Mouse (Mus musculus): Measurements from ENCODE around the gene Vps9d1. TPM values are rescaled to one million over a fixed set of nuclear protein-coding genes. Genes with fewer than 3 reads are reported as not detected.

Gene Vps9d1
- 10 to 100 TPM; 67.4 to 82.9 TPM for total RNA-seq (2023)

DNA sequence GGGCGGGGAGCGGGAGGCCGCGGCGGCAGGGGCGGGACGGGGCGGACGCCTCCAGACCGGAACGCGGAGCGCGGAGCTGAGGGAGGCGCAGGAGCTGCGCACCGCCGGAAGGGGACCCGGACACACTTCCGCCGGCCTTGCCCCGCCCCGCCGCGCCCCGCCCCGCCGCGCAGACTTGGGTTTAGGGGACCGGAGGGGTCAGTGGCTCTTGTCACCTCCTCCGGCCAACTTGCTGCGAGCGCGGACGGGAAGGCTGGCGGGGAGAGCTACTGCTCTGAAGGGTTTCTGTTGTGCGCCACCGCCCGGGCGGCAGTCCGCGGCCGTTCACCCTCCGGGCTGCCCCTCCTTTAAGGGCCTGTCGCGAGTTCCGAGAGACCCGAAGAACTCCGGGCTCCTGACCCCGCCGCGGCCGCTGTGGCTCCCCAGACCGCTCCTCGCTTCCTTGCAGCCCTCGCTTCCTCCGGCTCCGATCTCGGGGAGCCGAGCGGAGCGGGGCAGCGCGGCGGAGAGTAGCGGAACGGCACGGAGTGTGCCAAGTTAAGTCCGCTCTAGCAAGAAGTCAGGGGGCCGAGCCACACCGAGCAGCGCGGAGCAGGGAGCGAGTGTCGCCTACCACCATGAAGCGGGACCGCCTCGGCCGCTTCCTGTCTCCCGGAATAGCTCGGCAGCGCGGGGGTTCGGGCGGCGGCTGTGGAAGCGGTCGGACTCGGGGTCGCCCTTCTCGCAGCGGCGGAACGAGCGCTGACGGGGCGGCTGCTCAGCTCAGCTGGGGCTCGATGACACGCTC is at the start of gene Vps9d1, which contains the start of gene Zfp276:
Gene Vps9d1, minus strand, starts transcription at position 250 of the 787 bp plus-strand sequence.
Gene Zfp276, plus strand, starts transcription at position 97 of the 787 bp plus-strand sequence.

DNA sequence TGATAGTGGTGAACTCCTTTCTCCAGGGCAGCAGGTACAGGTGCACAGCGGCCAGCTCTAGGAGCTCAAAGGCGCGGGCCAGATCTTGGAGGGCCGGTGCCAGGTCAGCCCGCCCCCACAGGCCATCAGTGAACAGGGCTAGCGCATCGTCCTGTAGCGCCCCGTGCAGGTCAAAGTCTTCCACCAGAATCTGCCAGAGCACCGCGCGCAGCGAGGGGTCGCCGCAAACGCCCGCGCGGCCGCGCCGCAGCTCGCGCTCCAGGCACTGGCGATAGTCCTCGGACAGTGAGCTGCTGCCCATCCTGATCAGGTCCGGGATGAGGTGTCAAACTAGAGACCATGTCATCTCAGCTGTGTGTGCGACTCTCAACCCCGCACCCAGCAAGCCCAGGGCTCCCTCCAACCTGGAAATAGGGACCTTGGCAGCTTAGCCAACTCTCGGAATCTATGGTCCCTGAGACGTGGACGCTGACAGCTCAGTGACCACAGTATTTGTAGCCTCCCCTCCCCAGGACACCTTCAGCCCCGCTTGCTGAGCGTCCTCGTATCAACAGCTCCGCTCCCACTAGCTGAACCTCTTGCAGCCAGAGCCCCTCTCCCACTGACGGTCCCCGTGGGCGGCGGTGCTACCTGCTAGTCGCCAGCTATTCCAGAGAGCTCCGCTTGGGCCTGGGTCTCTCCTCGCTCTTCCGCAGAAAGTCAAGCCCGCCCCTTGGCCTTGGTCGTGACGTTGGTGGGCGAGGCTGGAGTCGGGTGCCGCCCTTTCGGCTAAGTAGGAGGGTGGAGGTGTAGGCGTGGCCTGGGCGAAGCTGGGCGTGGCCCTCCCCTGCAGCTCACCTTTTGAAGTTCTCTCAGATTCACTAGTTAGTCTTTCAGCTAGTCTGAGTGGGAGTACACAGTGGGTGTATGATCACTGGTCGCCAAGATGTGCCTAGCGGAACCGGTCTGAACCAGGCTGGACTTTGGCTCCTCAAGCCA is 18.3 kb downstream of the Vps9d1 start, which contains the start of gene Spata2l:
Gene Spata2l, minus strand, starts transcription at position 714 of the 978 bp plus-strand sequence.

DNA sequence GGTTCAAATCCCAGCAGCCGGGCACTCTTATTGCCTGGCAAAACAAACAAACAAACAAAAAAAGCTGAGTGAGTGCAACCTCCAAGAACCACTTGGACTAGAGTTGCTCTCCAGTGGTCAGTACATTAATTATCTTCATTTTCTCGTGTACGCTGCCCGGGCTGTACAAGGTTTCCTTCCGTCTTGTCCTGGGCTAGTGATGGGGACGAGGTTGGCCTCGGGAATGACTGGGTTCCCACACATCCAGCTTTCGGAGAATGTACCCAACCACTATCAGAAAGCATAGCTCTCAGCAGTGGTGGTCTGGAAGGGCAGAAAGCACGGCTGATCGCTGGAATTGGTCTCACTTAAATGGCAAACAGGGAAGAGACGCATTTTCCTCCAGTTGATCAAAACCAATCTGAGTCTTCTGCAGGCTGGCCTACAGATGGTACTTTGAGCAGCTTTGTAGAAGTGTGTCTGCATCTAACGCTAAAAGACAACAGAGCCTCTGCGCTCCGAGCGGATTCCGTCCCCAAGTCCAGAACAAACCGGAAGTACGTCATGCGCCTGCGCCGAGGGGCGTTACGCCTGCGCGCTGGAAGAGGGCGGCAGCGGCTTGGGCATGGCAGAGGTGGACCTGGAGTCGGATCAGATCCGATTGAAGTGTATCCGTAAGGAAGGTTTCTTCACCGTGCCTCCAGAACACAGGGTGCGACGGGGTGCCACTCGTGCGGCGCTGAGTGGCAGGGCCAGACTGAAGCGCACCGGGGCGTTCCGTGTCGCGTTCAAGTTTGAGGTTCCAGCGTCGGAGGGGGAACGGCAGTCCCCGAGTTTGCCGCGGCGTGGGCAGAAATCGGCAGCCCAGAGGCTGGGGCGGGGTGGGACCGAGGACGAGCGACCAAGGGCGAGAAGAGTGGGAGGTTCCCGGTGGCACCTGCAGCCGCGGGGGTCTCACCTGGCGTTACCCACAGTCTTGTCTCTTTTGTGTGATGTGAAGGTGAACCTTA is 29.6 kb downstream of the Vps9d1 start, which contains the start of gene Cdk10:
Gene Cdk10, plus strand, starts transcription at position 565 of the 989 bp plus-strand sequence.

DNA sequence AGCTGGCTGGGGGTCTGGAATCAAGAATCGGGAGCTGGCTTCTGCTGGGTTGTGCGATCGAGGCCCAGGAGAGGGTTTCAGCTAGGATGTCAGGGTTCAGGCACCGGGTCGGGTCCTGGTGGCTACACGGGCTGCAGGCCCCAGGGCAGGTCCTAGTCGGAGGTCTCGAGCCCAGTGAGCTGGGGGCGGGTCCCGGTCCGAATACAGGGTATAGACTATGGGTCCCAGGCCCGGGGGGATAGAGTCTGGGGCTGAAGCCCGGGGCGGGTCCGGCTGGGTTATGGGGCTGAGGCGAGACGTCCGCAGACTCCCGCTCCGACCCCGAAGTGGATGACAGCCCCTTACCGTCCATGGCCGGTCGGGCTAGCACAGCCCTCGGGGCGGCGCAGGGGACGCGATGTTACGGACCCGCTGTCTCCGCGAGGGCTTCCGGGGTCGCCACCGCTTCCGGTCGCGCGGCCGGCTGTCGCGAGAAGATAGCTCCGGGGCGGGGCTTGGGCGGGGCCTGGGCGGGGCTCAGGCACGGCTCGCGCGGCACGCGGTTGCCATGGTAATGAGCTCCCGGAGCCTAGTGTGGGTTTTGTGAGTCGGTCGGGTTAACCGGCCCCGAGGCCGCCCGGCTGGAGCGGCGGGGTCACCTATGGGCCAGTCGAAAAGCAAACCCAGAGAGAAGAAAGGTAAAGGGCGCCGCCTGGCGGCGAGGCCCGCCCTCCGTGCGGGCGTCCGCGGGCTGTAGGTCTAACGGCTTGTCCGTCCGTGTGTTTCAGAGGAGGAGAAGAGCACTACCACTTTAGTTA is 41.6 kb downstream of the Vps9d1 start, which contains the start of the genes Chmp1a and Spata33:
Gene Chmp1a, minus strand, starts transcription at position 443 of the 797 bp plus-strand sequence.
Gene Spata33, plus strand, starts transcription at position 512 of the 797 bp plus-strand sequence.

Other genes starting within 250 kb of the Vps9d1 start
- 100 to 1,000 TPM; 187 to 205 TPM for gene Ankrd11, start 212.1 kb downstream of the Vps9d1 start, total RNA-seq (2023)
- gene Spg7, start 191.4 kb downstream of the Vps9d1 start, total RNA-seq (2023): 10 to 100 TPM; 36.4 to 49.9 TPM
- gene Rpl13, start 152.0 kb downstream of the Vps9d1 start, total RNA-seq (2023): 100 to 1,000 TPM; 788 to 834 TPM
- gene Cpne7, start 137.0 kb downstream of the Vps9d1 start, total RNA-seq (2023): not detected
- gene Sult5a1, start 96.0 kb downstream of the Vps9d1 start, total RNA-seq (2023): not detected
- gene Dpep1, start 68.1 kb downstream of the Vps9d1 start, total RNA-seq (2023): not detected
- 10 to 100 TPM; 64.5 to 85.4 TPM for gene Chmp1a, start 41.6 kb downstream of the Vps9d1 start, total RNA-seq (2023)
- gene Spata33, start 41.5 kb downstream of the Vps9d1 start, total RNA-seq (2023): not detected
- 10 to 100 TPM; 39.0 to 46.4 TPM for gene Cdk10, start 29.5 kb downstream of the Vps9d1 start, total RNA-seq (2023)
- 1 to 10 TPM; 4.3 to 5.1 TPM for gene Spata2l, start 18.1 kb downstream of the Vps9d1 start, total RNA-seq (2023)
- 10 to 100 TPM; 27.8 to 36.5 TPM for gene Zfp276, start 153 bp downstream of the Vps9d1 start, total RNA-seq (2023)
- 10 to 100 TPM; 45.7 to 58.2 TPM for gene Fanca, start 64.2 kb upstream of the Vps9d1 start, total RNA-seq (2023)
- not detected for gene Spire2, start 78.4 kb upstream of the Vps9d1 start, total RNA-seq (2023)
- 100 to 1,000 TPM; 189 to 231 TPM for gene Tcf25, start 119.4 kb upstream of the Vps9d1 start, total RNA-seq (2023)
- gene Mc1r, start 152.8 kb upstream of the Vps9d1 start, total RNA-seq (2023): not detected
- gene Tubb3, start 157.1 kb upstream of the Vps9d1 start, total RNA-seq (2023): under 1 TPM in 1 of 2 experiments, not detected in 1; 0.46 TPM
- gene Def8, start 169.2 kb upstream of the Vps9d1 start, total RNA-seq (2023): 10 to 100 TPM; 22.6 to 24.2 TPM
- 10 to 100 TPM; 29.0 to 52.5 TPM for gene Afg3l1, start 223.6 kb upstream of the Vps9d1 start, total RNA-seq (2023)